Mouse (Mus musculus) leukemia stem cell, adult 10-12 weeks (primary cell): ENCODE measurements around the gene Mettl21a. TPM values are rescaled to one million over a fixed set of nuclear protein-coding genes. Genes with fewer than 3 reads are reported as not detected.

Experiments
- polyA plus RNA-seq: library from polyadenylated mRNA; stranded (reverse); fragments of >175 nt; gene quantifications from 2 replicates; pipeline ENCODE4 v1.2.3, GENCODE M21; 2012; ENCODE audit warnings: low replicate concordance

Gene Mettl21a
- polyA plus RNA-seq = 2.7 and 6.5 TPM in 2 replicates

DNA sequence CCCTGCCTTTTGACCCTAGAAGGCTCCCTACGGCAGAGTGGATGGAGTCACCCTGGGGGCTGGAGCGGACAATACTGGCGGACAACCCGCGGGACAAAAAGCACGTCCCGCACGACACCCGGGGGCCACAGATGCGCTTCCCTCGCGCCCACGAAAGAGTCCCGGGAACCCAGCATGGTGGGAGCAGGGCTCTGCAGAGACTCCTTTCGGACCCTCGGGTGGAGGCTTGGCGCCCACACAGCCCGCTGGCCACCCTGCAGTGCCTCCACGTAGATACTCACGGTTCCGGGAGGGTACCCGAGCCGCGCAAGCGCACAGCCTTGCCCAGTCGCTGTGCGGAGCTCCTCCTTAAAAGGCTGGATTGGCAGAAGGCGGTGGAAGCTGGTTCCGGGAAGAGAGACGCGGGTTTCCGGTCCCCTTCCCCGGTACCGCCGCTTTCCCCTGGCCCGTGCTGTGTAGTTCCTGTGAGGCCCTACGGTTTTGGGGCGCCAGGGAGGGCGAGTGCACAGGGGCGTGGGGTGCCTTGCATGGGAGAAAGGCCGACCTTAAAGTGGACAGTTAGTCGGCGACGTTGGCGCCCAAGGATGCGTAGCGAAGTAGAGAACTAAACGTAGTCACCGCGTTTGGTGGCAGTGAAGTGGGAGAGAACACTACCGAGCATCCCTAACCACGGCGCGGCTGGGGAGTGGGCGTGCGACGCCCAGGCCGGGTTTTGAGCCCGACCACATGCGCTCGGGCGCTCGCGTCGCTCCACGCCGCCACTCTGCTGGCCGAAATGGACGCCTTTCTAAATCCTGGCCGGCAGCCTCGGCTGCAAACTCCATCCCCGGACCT lies at the start of gene Mettl21a:
Gene Mettl21a, minus strand, starts transcription at position 362 of the 834 bp plus-strand sequence.

Other genes with a start within 250 kb of the Mettl21a start
- gene Creb1, start 84.6 kb downstream of the Mettl21a start, polyA plus RNA-seq = 4.4 and 4.8 TPM in 2 replicates
- gene Ccnyl1, start 73.2 kb upstream of the Mettl21a start, polyA plus RNA-seq = 6.4 and 15.0 TPM in 2 replicates
- 7.0 and 8.6 TPM in 2 replicates for gene Fzd5, start 120.5 kb upstream of the Mettl21a start, polyA plus RNA-seq